Mouse (Mus musculus) naive thymus-derived CD4-positive, alpha-beta T cell, adult 2 months (primary cell): ENCODE data around the gene Adam1a.
A peak's percentile ranks its signal among the peaks of the same experiment; 100 is the strongest.
"Not testable (repeated sequence)": the region's sequence is repeated elsewhere in the genome, so short reads cannot be mapped to it uniquely, and the experiment has no call there.

Source experiments
- DNase-seq: peaks from one replicate; pipeline ENCODE4 v3.0.0-alpha.2; 2011; ENCODE audit warnings: low read depth

The Adam1a gene

GRCm38 (mm10) chr5:121564468-121564895, 19.2 kb upstream of the Adam1a start:
- peak; percentile 95 for DNase-seq

GRCm38 (mm10) chr5:121562436-121562835, 17.2 kb upstream of the Adam1a start:
- no peak for DNase-seq

- DNase-seq: no peak
Observed at GRCm38 (mm10) chr5:121549196-121549595, 3.9 kb upstream of the Adam1a start.

GRCm38 (mm10) chr5:121547084-121547483, 1.8 kb upstream of the Adam1a start:
- DNase-seq: no peak

- peak; percentile 66 for DNase-seq
Observed at GRCm38 (mm10) chr5:121546530-121546895, 1.2 kb upstream of the Adam1a start.

GRCm38 (mm10) chr5:121545793-121546529, 679 bp upstream of the Adam1a start, which contains the start of gene Mapkapk5:
TSS of gene Mapkapk5 (minus strand) at chr5:121545905.
- DNase-seq: peak; percentile 98

- no peak for DNase-seq
Observed at GRCm38 (mm10) chr5:121543370-121543769, 1.9 kb downstream of the Adam1a start.

GRCm38 (mm10) chr5:121541235-121541634, 4.0 kb downstream of the Adam1a start:
- DNase-seq: no peak

- no peak for DNase-seq
Observed at GRCm38 (mm10) chr5:121540066-121540465, 5.2 kb downstream of the Adam1a start.

GRCm38 (mm10) chr5:121537588-121537987, 7.7 kb downstream of the Adam1a start:
- no peak for DNase-seq

- DNase-seq: no peak
Observed at GRCm38 (mm10) chr5:121536921-121537555, 8.2 kb downstream of the Adam1a start.

- no peak for DNase-seq
Observed at GRCm38 (mm10) chr5:121535116-121535515, 10.2 kb downstream of the Adam1a start.

GRCm38 (mm10) chr5:121534521-121534920, 10.8 kb downstream of the Adam1a start:
- DNase-seq: peak; percentile 54

GRCm38 (mm10) chr5:121526961-121527360, 18.3 kb downstream of the Adam1a start:
- DNase-seq: no peak

GRCm38 (mm10) chr5:121526526-121526925, 18.8 kb downstream of the Adam1a start:
- no peak for DNase-seq

- no peak for DNase-seq
Observed at GRCm38 (mm10) chr5:121525774-121526450, 19.4 kb downstream of the Adam1a start.

- not testable (repeated sequence) for DNase-seq
Observed at GRCm38 (mm10) chr5:121519758-121520157, 25.5 kb downstream of the Adam1a start.

GRCm38 (mm10) chr5:121518983-121519382, 26.3 kb downstream of the Adam1a start:
- no peak for DNase-seq

- DNase-seq: no peak
Observed at GRCm38 (mm10) chr5:121510009-121510408, 35.3 kb downstream of the Adam1a start.

GRCm38 (mm10) chr5:121506846-121507245, 38.4 kb downstream of the Adam1a start:
- no peak for DNase-seq

GRCm38 (mm10) chr5:121503231-121503630, 42.1 kb downstream of the Adam1a start, which contains the start of gene Adam1b:
TSS of gene Adam1b (minus strand) at chr5:121503435.
- DNase-seq: no peak

GRCm38 (mm10) chr5:121501424-121501996, 43.8 kb downstream of the Adam1a start:
- DNase-seq: not testable (repeated sequence)
